Mouse (Mus musculus): Measurements from ENCODE around the gene Rundc1. TPM values are rescaled to one million over a fixed set of nuclear protein-coding genes. Genes with fewer than 3 reads are reported as not detected.

Gene Rundc1
- total RNA-seq, 2 experiments from 2014 or later = 31.1 to 32.6 TPM

- intact Hi-C loops (cut with DNase I) = no loop called here
- DNase-seq (ENCODE audit: low spot score in 2 of 2) = no peak
Observed at GRCm38 (mm10) chr11:101477552-101478211, 52.8 kb downstream of the Rundc1 start.

- no peak for DNase-seq (ENCODE audit: low spot score in 2 of 2)
- intact Hi-C loops (cut with DNase I) = no loop called here
Observed at GRCm38 (mm10) chr11:101479171-101479635, 54.3 kb downstream of the Rundc1 start.

DNA sequence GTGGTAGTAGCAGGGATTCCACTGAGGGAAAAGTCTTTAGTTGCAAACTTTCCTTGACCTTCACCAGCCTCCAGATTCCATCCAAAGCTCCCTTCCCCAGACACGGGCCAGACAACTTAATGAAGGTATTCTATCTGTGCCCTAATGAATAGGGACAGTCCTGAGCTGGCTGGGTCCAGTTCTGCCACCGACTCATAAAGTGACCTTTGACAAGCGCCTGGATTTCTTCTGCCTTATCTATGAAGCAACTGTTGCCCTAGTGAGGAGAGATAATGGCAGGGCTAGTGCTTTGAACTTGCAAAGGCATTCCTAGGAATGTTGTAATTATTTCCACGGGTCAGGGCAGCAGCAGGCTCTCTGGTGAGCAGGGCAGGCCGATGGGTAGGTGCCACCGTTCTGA is 56.0 kb downstream of the Rundc1 start:
- no peak for DNase-seq (ENCODE audit: low spot score in 2 of 2)
- intact Hi-C loops (cut with DNase I) = no loop called here

- no peak for DNase-seq (ENCODE audit: low spot score in 2 of 2)
- intact Hi-C loops (cut with DNase I) = no loop called here
Observed at GRCm38 (mm10) chr11:101483804-101484203, 58.9 kb downstream of the Rundc1 start.

DNA sequence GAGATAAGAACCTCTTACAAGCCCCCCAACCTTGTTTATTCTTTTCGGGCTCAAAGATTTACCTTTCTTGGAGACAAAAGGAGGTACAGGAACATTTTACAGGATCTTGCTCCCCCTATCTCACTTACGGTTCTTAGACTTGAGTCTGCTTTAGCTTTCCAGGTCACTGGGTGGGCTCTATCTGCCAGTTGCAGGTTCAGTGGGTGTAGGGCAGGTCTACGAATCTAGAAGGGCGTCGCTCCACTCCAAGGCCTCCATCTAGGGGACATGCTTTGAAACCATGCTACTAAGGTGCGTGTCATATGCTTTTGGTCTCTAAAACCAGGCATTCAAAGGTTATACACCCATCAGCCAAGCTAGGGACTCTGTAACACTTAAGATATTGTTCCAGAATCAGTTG is 59.4 kb downstream of the Rundc1 start:
- no peak for DNase-seq (ENCODE audit: low spot score in 2 of 2)
- intact Hi-C loops (cut with DNase I) = no loop called here

DNA sequence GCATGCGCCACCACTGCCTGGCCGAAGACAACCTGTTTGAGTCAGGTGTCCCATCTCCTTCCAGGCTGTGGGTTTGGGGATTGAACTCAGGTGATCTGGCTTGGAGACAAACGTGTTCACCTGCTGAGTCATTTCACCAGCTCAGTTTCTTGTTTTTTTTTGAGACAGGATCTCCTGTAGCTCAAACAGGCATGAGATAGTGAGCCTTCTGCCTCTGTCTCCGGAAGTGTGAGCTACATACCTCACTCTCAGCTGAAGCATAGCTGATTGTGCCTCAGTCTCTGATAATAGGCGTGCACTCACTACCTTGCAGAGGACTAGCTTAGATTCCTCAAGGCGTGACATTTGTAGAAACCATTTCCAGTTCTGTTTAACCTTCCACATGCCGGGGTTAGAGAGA is 59.9 kb downstream of the Rundc1 start:
- intact Hi-C loops (cut with DNase I) = no loop called here
- DNase-seq (ENCODE audit: low spot score in 2 of 2) = no peak

Small RNA genes lying within 50 kb of the gene (microRNA-seq; reads per million reads assigned to microRNA genes)
- gene Mir6929 = 0 to 1.8 reads per million in 2 experiments

Other genes with a start within 250 kb of the Rundc1 start
- gene Ccr10, start 249.6 kb upstream of the Rundc1 start, total RNA-seq (2021) = under 1 TPM; 0.19 to 0.26 TPM
- 10 to 100 TPM; 32.4 TPM for gene Ezh1, start 198.6 kb upstream of the Rundc1 start, total RNA-seq (2021)
- 10 to 100 TPM; 40.4 to 44.7 TPM for gene Ramp2, start 179.1 kb upstream of the Rundc1 start, total RNA-seq (2021)
- gene Vps25, start 171.4 kb upstream of the Rundc1 start, total RNA-seq (2021) = 10 to 100 TPM; 74.6 to 86.7 TPM
- gene Wnk4, start 164.5 kb upstream of the Rundc1 start, total RNA-seq (2021) = 1 to 10 TPM; 4.7 to 5.7 TPM
- gene Cntd1, start 146.1 kb upstream of the Rundc1 start, total RNA-seq (2021) = under 1 TPM; 0.27 to 0.59 TPM
- gene Coa3, start 146.0 kb upstream of the Rundc1 start, total RNA-seq (2021) = 100 to 1,000 TPM in 1 of 2 experiments, 10 to 100 TPM in 1; 97.6 to 101 TPM
- gene Becn1, start 122.8 kb upstream of the Rundc1 start, total RNA-seq (2021) = 100 to 1,000 TPM; 198 to 207 TPM
- 100 to 1,000 TPM in 1 of 2 experiments, 10 to 100 TPM in 1; 99.8 to 111 TPM for gene Psme3, start 108.9 kb upstream of the Rundc1 start, total RNA-seq (2021)
- gene Aoc2, start 100.0 kb upstream of the Rundc1 start, total RNA-seq (2021) = 1 to 10 TPM; 3.4 to 5.4 TPM
- gene Aoc3, start 94.5 kb upstream of the Rundc1 start, total RNA-seq (2021) = 1 to 10 TPM; 1.8 to 2.9 TPM
- gene G6pc, start 57.5 kb upstream of the Rundc1 start, total RNA-seq (2021) = not detected
- 10 to 100 TPM; 33.4 to 42.2 TPM for gene Aarsd1, start 7.5 kb upstream of the Rundc1 start, total RNA-seq (2021)
- gene Gm27029, start 289 bp upstream of the Rundc1 start, total RNA-seq (2021) = 1 to 10 TPM; 4.5 to 9.7 TPM
- 1 to 10 TPM; 2.8 to 5.7 TPM for gene Ptges3l, start 248 bp downstream of the Rundc1 start, total RNA-seq (2021)
- 10 to 100 TPM; 41.0 to 43.6 TPM for gene Rpl27, start 17.2 kb downstream of the Rundc1 start, total RNA-seq (2021)
- 1 to 10 TPM in 1 of 2 experiments, under 1 TPM in 1; 0.97 to 2.6 TPM for gene Ifi35, start 23.3 kb downstream of the Rundc1 start, total RNA-seq (2021)
- gene Rnd2, start 39.9 kb downstream of the Rundc1 start, total RNA-seq (2021) = 100 to 1,000 TPM; 148 to 154 TPM
- gene Vat1, start 41.1 kb downstream of the Rundc1 start, total RNA-seq (2021) = 10 to 100 TPM; 36.4 to 44.8 TPM
- gene Brca1, start 126.9 kb downstream of the Rundc1 start, total RNA-seq (2021) = 1 to 10 TPM; 1.4 to 2.0 TPM
- gene Nbr1, start 127.1 kb downstream of the Rundc1 start, total RNA-seq (2021) = 100 to 1,000 TPM; 115 to 116 TPM
- 1 to 10 TPM; 1.3 to 2.0 TPM for gene Tmem106a, start 157.2 kb downstream of the Rundc1 start, total RNA-seq (2021)
- gene Gm11634, start 174.2 kb downstream of the Rundc1 start, total RNA-seq (2021) = not detected
- gene Rdm1, start 202.1 kb downstream of the Rundc1 start, total RNA-seq (2021) = 1 to 10 TPM; 4.3 to 4.9 TPM
- 10 to 100 TPM; 23.2 to 39.8 TPM for gene Arl4d, start 240.5 kb downstream of the Rundc1 start, total RNA-seq (2021)

Measured in left cerebral cortex, postnatal 14 days (tissue).